Mouse (Mus musculus) lung, postnatal 10 days (tissue): Measurements from ENCODE around the gene Arsg.

ENCODE experiments used
- DNase-seq: peaks from one replicate; pipeline ENCODE4 v3.0.0; 2021

Gene Arsg

DNA sequence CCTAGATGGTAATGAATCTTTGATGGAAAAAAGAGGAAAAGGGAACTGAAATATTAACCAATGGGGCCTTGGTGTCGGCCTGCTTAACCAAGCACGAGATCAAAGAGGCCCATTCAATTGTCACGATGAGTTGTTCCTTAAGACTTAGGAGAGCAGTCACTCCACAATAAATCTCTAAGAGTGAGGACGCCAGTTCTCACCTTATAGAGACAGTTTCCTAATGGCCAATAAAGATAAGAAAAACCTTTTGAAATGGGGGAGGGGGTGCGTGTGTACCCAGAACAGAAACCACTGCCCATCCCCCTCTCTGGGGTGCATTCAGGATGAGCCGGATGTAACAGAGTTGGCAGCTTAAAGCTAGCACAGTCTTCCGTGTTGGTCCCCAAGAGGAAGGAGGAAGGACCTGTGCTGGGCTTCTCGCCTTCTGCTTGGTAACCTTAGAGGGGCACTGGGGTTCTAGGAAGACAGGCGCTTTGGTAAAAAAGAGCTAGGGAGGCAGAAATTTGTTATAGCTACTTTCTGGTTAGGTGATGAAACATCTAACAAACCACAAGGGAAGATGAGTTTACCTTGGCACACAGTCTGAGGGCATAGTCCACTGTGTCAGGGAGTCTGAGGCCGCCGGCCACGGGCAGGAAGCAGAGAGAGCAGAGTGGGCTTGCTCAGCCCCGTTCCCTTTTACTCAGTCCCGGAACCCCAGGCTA is 22.7 kb downstream of the Arsg start:
- DNase-seq = peak; percentile 38

DNA sequence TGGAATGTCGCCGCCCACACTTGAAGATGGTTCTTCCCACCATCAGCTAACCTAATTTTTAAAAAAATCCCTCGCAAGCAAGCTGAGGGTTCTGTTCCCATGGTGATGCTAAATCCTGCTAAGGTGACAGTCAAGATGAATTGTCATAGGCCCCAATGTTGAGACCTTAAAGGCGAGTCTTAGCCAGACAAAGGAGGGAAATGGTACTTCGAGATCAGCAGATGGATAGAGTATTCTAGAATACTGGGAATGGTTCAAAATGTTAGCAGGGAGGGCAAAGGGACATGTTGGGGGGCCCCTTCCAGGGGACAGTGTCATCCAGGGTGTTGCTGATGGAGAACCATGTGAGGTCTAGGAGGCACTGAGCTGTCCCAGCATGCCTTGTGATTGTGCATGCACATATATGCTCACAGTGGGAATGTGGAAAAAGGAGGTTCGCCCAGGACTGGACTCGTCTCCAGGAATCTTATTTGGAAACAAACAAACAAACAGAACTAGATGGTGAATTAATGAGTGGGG is 23.4 kb downstream of the Arsg start:
- DNase-seq = no peak

DNA sequence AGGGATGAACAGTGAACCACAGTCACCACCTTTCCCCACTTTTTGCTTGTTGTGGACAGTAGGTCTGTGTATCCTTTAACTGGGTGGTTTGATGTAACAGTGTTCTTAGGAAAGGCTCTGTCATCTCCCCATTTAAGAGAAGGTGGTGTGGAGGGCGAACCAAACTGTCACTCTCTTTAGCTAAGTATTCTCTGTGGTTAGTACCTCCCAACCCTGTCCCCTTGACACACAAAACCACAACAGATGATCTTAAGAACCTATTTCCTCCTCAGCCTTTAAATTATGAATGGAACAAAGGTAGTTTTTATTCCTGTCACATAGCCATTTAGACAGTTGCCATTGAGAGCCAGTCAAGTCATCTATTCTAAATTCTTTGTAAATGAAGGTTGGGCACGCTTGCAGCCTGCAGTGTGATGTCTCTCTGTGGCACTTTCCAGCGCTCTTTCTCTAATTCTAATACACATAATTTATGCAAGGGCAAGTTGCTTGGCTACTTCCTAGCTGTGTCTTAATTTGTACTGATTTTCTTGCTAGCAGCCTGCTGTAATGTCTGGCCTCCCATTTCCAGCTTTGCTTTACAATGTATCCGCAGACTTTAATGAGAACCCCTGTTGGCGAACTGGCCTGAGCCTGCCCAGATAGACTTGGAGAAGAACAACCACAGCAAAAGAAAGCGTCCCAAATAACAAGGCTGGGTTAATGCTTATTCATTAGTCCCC is 24.0 kb downstream of the Arsg start:
- no peak for DNase-seq

DNA sequence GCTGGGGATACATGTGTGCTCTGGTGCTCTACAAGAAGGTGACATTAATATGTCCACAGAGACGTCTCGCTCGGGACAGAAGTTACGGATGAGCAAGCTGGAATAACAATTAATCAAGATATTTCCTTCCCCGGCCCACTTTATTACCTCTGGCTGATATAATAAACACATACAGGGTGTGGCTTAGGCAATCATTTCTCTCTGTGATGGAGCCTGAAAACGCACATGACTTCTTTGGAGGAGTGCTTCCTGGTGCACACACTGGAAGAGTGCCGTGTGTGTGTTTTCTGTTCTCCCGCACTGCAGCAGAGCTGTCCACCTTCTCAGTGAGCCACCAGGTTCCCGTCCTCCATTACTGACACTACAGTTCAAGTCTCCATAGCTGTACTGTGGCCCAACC is 24.8 kb downstream of the Arsg start:
- no peak for DNase-seq

DNA sequence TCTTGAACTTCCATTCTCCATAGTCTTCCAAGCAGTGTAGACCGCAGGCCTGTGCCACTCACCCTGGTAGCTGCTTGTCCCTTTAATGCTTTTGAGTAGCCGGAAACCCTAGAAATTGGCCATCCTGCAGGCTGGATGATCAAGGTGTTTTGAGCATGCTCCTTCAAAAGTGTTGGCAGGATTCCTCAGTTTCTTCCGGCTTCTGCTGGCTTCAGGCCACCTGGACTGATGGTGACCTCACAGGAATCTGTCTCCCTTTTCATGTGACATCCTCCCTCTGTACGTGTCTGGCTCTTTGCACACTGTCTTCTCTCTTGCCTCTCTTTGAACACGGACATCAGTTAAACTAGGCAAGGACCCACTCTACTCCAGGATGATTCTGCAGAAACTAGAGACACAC is 27.0 kb downstream of the Arsg start:
- peak; percentile 42 for DNase-seq

DNA sequence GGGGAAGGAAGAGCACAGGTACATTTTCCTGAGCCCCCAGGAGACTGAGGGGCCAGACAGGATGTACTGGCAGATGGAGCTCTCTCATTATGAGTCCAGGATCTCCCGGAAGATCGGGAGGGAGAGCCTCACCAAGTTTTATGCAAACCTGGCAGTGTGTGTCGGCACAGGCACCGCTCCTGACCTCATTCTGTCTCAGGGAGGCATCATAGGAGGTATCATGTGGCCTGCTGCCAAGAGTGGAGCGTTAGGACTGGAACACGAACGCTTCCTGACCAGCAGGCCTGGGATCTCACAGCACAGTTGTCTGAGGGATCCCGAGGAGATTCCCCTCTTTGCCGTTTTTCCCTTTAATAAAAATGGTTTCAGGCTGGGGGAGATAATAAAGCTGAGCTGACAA is 31.8 kb downstream of the Arsg start:
- DNase-seq = no peak

DNA sequence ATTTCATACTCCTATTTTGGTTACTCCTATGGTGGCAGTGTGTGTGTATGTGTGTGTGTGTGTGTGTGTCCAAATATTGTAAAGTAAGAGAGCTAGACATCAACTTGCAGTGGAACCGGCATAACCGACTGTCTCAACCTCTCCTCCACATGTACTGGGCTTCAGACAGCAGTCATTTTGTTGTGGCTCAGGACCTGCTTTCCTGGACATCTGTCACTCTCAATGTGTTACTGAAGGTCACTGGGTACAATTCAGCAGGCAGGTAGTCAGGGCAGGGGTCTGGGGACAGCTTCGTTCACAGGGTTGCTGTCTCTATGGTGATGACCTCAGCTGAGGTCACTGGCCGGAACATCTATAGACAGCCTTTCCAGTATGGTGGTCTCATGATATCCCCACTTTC is 32.6 kb downstream of the Arsg start:
- no peak for DNase-seq

DNA sequence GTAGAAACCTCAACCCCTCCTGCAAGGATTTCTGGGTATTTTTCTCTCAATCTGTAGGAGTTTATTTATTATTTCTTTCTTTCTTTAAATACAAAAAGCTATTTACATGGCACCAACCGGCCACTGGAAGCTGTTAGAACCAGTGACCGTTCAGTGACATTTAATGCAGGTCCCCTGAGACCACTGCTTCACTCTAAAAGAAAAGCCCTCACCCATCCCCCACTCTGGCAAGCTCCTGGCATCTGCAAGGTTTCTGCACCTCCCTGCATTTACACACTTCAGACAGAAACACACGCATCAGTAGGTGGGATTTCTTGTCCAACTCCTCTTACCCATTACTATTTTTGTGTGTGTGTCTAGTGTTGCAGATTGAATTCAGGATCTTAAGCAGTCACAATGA is 33.9 kb downstream of the Arsg start:
- DNase-seq = no peak

DNA sequence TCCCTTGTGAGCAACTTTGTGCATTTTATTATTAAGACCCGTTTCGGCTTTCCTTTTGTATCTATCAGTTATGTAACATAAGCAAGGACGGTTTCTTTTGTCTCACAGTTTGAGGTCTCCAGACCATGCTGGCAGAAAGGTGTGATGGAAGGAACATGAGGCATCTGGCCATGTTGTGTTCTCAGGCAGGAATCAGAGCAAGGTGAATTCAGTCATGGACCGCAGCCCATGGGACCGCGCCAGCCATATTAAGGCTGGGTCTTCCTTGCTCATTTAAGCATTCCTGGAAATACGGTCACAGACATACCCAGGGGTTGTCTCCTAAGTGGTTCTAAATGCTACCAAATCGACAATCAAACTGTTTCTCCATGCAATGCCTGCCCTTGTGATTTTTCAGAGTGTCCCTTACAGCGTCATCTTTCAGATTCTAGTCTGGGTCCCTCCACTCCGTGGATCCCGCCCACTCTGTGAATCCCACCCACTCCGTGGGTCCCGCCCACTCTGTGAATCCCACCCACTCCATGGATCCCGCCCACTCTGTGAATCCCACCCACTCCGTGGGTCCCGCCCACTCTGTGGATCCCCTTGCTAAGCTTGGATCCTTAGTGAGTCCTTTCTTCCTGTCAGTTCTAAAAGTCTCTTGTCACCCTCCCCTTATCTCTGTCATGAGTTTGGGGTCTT is 40.0 kb downstream of the Arsg start:
- DNase-seq = no peak

DNA sequence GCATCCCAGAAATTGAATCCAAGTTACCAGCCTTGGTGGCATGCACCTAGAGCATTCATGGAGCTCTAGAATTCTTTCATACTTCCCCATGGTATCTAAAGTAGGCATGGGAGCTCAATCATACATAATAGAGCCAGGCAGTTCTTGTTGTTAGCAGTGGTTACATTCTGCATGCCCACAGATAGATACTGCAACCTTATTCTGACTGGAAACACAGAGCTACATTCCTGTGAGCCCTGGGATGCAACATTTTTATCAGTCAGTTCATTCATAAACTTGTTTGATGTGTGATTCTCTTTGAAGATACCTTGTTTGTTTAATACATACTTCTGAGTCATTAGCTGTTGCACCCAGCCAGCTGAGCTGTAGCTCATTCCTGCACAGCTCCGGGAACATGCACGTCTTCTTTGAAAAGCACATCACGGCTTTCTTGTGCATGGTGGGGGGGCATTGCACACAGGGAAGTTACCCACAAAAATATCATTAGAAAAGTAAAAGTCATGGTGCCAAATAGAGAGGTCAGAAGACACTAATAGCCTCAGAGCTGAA is 41.0 kb downstream of the Arsg start:
- DNase-seq = no peak

DNA sequence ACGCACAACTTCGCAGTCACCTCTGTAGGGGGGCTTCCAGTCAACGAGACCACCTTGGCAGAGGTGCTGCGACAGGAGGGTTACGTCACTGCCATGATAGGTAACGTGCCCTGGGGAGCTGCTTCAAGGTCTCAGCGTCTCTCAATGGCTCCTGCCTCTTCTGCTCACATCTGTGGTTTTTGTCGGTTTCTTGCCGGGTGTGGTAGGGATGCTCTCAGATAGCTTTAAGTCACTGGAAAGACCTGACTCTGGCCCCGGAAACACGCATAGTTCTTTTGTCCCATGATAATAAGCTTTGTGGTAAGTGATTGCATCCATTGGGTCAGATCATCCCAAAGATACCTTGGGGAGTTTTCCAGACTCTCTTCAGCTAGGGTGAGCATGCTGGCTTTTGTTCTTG is 44.2 kb downstream of the Arsg start:
- DNase-seq = no peak

DNA sequence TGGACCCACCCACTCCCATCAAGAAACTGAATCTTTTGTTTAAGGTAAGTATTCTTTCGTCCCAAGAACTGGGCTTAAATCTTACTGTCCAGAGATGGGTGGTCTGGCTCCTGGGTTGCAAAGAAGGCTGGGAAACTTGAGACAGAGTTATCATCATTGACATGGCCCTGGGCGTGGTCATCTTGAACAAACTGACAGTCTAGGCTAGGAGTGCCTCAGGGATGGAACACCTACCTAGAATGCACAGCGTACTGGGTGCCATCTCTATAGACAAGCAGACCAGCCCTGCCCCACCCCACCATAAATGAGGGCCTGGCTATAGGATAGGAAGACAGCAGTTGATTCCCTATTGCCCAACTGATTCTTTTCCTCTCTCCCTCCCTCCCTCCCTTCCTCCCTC is 44.6 kb downstream of the Arsg start:
- DNase-seq = no peak

DNA sequence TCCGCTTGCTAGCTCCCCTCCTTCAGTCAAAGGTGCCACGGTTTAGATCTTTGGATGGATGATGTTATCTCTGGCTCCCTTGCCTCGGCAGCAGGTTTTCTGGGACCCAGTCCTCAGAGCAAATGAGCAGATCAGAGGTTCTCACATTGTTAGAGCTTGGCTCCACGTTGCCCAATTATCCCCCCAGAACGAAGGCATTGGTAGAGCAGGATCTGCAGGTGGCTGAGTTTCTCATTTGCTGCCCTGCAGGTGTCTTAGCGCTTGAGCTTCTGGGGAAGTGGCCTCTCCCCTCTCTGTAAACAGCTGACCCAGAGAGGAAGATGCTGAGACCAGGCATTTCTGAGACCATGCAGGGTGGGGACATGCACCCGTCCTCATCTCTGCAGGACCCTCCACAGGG is 47.8 kb downstream of the Arsg start:
- DNase-seq = no peak

DNA sequence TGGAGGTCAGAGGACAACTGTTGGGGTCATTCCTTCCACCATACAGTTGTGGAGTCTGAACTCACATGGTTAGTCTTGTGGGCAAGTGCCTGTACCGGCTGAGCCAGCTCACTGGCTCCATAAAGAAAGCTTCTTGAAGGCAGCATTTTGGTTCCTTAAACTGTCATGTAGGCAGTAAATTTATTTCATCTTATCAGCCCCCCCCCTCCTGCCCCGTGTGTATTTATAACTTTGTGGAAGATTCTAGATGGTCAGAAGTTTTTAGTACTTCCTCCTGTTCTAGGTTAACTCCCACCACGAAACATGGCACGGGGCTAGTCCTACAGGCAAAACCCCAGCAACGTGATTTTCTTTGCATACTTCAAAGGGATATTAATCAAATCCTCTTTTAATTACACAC is 51.7 kb downstream of the Arsg start:
- DNase-seq = no peak

DNA sequence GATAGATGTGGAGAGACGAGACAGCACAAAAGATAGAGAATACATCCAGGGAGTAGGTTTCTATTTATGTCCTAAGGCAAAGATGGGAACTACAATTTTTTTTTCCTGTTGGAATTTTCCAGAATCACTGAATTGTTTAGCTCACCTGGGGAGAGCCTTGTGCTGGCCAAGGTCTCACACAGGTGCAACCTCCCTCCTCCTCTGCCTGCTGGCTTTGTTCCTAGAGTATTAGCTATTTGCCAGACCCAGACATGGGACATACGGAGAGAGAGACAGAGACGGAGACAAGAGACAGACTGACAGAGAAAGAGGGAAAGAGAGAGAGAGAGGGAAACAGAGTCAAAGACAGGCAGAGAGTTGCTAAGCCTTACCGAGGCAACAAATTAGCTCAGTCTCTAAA is 52.4 kb downstream of the Arsg start:
- no peak for DNase-seq

DNA sequence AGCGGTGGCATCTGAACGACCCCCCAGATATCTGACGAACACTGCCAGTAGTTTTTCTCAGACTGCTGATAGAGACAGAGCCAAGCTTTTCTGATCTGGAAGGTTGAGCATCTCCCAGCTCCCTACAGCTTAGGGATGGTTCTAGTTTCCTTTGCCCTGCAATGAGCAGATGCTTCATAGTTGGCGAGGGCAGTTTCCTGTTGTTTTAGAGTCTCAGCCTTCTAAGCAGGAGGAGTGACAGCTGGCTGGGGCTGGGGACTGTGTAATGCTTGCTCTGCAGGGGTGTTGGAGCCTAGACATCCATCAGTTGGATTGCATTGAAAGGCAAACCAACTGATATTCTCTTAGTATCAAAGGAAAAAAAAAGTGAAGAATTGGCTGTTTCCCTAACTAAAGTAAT is 56.9 kb downstream of the Arsg start:
- DNase-seq = peak; percentile 25

DNA sequence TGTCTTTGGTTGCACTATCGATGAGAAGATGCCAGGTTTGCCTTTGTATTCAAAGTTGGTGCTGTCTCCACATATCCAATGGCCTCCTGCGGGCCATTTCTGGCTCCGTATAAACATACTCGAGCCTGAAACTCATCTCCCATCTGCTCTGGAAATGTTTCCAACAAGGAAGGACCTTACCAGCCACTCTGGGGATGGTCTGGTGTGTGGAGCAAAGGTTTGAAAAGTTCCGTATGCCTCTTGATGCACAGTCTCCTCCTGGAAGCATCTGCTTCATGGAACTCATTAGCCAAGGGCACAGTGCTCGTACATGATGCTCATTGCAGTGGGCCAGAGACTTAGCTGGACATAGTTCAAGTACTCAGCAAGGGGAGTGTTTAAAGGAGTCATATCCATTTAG is 62.8 kb downstream of the Arsg start:
- DNase-seq = no peak

DNA sequence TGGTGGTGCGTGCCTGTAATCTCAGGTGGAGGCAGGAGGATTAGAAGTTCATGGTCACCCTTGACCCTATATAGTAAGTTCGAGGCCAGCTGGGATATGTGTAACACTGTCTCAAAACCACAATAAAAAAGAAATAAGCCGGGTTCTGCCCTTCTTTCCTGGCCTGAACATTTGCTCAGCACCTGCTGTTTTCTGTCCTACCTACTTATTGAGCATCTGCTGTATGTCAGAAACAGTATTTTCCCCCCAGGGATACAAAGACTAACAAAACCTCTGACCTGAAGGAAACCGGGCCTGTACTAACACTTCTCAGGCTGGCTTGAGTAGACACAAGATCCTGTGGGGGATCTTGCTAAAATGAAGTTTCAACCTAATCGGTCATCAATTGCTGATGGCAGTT is 63.8 kb downstream of the Arsg start:
- no peak for DNase-seq

DNA sequence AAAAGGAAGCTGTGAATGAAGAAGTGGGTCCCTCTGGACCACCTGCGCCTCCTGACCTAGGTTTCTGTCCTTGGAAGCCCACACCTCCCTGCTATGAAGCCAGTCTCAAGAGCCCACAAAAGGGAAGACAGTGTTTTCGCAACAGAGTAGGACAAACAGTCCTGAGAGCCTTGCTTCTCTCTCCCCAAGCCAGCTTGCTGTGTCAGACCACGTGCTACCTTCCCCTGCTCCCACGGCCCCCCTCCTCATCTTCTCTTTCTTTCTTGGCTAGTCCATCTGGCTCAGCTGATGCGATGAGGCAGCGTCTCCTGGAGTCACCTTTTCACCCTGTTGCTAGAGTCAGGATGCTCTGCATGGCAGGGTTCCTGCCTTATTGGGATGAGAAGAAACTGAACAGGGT is 66.1 kb downstream of the Arsg start:
- peak; percentile 14 for DNase-seq

DNA sequence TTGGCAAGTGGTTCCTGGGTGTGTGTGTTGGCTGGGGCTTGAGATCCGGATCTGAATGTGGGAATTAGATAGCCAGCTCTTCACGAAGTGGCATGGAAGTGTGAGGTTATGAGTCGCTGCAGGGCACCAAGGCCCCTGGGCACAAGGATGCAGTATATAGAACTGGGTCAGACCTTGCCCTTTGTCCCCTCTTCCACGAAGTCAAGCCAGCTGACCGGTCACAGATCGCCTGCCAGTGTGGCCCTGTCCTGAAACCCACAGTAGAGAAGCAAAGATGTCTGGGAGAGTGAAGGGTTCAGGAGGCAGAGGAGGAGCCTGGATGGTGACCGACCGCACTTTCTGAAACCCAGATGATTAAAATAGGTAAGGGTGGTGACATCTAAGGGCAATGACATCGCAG is 70.3 kb downstream of the Arsg start:
- DNase-seq = no peak

DNA sequence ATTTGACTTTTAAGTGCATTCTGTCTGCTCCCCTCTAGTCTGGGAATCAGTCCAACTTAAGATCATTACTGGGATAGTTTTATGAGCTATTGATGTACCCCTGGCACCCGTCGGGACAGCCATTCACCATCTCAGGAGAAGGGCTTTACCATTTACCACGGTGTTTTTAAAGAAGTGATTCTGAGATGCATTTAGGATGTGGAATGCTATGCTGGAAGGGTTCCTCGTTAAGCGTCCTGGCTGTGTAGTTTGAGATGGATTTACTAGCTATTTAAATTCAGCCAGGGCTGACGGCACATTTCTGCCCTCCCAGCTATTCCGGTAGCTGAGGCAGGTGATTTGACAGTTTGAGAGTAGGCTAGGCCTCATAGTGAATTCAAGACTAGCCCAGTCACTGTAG is 71.3 kb downstream of the Arsg start:
- no peak for DNase-seq

DNA sequence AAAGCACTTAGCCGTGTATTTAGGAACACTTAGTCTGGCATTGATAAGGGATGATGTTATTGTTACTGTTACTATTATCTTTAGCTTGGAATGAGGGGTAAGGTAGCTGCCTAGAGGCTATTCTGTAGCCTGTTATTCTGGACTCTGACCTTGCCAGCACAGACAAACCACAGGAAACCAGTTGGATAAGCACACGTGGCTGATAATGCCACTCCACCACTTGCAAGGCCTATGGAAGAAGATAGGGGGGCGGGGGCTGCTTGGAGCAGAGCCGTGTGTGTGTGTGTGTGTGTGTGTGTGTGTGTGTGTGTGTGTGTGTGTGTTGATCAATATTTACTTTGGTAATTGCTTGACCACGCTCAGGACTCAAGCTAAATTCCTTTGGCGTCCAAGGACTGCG is 72.1 kb downstream of the Arsg start:
- DNase-seq = no peak

DNA sequence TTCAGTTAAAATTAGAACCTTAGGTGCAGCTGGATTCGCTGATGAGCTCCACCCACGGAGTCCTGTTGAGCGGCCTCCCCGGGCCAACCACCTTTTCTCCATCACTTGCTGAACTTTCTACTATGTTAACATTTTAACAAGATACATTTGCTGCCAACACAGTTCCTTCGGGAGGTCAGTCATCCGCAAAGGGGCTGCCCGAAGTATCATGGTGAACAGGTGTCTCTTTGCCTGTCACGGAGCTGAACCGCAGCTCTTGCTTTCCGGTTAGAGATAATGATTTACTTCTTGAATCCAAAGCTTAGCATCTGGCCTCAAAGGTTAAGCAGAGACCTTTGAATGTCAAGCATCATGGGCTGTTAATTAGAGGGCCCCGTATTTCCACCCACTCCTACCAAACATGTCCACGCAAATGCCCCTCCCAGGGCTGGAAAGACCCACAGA is 72.5 kb downstream of the Arsg start:
- DNase-seq = no peak
